Mouse (Mus musculus) central nervous system, embryonic 14 days (tissue): ENCODE measurements around the gene Gm7358. TPM values are rescaled to one million over a fixed set of nuclear protein-coding genes. Genes with fewer than 3 reads are reported as not detected.

Experiments
- polyA plus RNA-seq: library from polyadenylated mRNA; depleted of rRNA; stranded (reverse); fragments of >200 nt; gene quantifications from 2 replicates; pipeline ENCODE4 v1.2.3, GENCODE M21; 2012; rRNA removed

Gene Gm7358
- not detected in 2 replicates for polyA plus RNA-seq

GRCm38 (mm10) chr17:14059431-14059830 lies at the start of gene Gm7358:
Gene Gm7358, minus strand, starts transcription at chr17:14059531.

Other genes with a start within 250 kb of the Gm7358 start
- gene Gm7168, start 111.2 kb downstream of the Gm7358 start, polyA plus RNA-seq = not detected in 2 replicates
- gene Gm7356, start 55.8 kb downstream of the Gm7358 start, polyA plus RNA-seq = not detected in 2 replicates
- 1.9 and 2.1 TPM in 2 replicates for gene Dact2, start 144.8 kb upstream of the Gm7358 start, polyA plus RNA-seq
- 6.4 and 54.6 TPM in 2 replicates for gene Smoc2, start 220.0 kb upstream of the Gm7358 start, polyA plus RNA-seq